Mouse (Mus musculus): Measurements from ENCODE around the gene Npas3. TPM values are rescaled to one million over a fixed set of nuclear protein-coding genes. Genes with fewer than 3 reads are reported as not detected.
A peak's percentile ranks its signal among the peaks of the same experiment; 100 is the strongest.

Gene Npas3
- polyA plus RNA-seq, 1 experiment: 0.18 TPM

DNA sequence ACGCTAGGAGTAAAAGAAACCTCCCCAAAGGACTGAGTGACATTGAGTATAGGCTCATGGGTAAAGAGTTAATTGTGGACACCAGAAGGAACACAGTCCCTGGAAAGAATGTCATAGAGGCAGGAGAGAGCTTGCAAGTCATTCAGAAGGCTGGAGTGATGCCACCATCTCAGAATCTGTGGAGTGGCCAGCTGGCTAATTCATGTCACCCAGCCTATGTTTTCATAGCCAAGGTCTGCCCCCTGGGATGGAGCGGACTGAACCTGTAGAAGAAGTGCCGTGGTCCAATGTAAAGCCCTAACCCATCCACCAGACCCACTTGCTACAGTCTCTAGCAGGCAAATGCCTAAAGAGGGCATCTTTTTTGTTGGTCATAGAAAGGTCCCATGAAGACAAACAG lies 832.5 kb downstream of the Npas3 start:
- Histone ChIP-seq H3K79me2 (ENCODE audit: control insufficient read depth, insufficient read depth) (no peaks in the 10 kb centered on the region), H3K36me3 (ENCODE audit: control insufficient read depth, insufficient read depth) (no peaks in the 10 kb centered on the region), H3K4me2 (ENCODE audit: low read depth) (no peak overlapping the region), H3K27me3 (ENCODE audit: control insufficient read depth, insufficient read depth, insufficient read length) (no peaks in the 10 kb centered on the region), H3K4me3 (no peak overlapping the region), H3ac (ENCODE audit: control insufficient read depth, insufficient read length) (no peak overlapping the region)
- TF ChIP-seq TCF3 (IDR thresholded peaks at IDR 0.05; ENCODE audit: insufficient read length, low read depth) (no peak), MAX (IDR thresholded peaks at IDR 0.05; ENCODE audit: low read depth) (no peak), POLR2A (IDR thresholded peaks at IDR 0.05; ENCODE audit: insufficient read length, low read depth) (no peak), MYOG (IDR thresholded peaks at IDR 0.05; ENCODE audit: control insufficient read depth in 1 of 3, insufficient read depth in 1 of 3, insufficient read length in 2 of 3, low read depth in 2 of 3) (no peak), USF1 (IDR thresholded peaks at IDR 0.05; ENCODE audit: low read depth) (no peak), REST (IDR thresholded peaks at IDR 0.05; ENCODE audit: insufficient read depth, insufficient read length) (no peak), CEBPB (IDR thresholded peaks at IDR 0.05; ENCODE audit: insufficient read depth, poor library complexity, severe bottlenecking) (no peak), E2F4 (IDR thresholded peaks at IDR 0.05; ENCODE audit: insufficient read depth) (no peak), SRF (IDR thresholded peaks at IDR 0.05; ENCODE audit: control insufficient read depth, insufficient read length, low read depth) (no peak), MYOD1 (IDR thresholded peaks at IDR 0.05; ENCODE audit: control insufficient read depth in 1 of 3, insufficient read length in 2 of 3, low read depth in 2 of 3) (no peak), TCF12 (IDR thresholded peaks at IDR 0.05; ENCODE audit: insufficient read depth, poor library complexity, severe bottlenecking) (no peak), POLR2AphosphoS2 (IDR thresholded peaks at IDR 0.05; ENCODE audit: insufficient read length, low read depth) (no peak)

DNA sequence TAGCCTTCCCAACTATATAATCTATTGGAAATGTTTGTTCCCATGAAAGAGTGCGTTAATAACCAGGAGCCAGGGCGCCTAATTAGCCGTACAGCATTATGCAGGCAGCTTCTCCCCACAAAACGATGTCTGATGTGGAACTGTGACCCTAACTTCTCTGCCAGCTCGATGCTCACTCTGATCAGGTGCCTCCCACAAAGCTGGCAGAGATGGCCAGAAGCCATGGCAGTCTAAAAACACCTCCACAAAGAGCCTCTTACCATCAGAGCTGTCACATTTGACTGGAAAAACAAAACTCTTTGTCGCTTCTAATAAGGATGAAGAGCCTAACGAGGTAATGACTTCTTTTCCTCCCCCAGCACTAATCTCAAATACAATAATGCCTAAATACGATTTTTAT lies 845.3 kb downstream of the Npas3 start:
- Histone ChIP-seq H3K4me2 (ENCODE audit: low read depth) (no peak overlapping the region), H3K4me3 (no peak overlapping the region), H3K27me3 (ENCODE audit: control insufficient read depth, insufficient read depth, insufficient read length) (no peaks in the 10 kb centered on the region), H3K79me2 (ENCODE audit: control insufficient read depth, insufficient read depth) (no peaks in the 10 kb centered on the region), H3ac (ENCODE audit: control insufficient read depth, insufficient read length) (no peak overlapping the region), H3K36me3 (ENCODE audit: control insufficient read depth, insufficient read depth) (no peaks in the 10 kb centered on the region)
- no peak for TF ChIP-seq USF1 (IDR thresholded peaks at IDR 0.05; ENCODE audit: low read depth)
- no peak for TF ChIP-seq MAX (IDR thresholded peaks at IDR 0.05; ENCODE audit: low read depth)
- no peak for TF ChIP-seq TCF12 (IDR thresholded peaks at IDR 0.05; ENCODE audit: insufficient read depth, poor library complexity, severe bottlenecking)

DNA sequence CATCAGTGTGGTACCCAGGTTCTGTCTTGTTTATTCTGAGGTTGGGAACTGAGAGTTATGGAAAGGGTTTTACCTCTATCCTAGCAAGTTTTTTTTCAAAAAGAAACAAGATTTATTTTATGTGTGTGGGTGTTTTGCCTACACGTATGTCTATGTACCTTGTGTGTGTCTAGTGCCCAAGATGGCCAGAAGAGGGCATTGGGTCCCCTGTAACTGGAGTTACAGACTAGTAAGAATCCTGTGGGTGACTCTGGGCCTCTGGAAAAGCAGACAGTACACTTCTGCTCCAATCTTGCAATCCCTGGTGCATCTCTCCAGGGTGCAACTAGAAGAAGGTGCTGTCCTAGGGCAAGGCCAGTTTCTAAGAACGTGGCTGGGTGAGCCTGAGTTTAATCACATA lies 848.0 kb downstream of the Npas3 start:
- H3K4me3 ChIP-seq: no peak overlapping the region
- no peaks in the 10 kb centered on the region for H3K27me3 ChIP-seq (ENCODE audit: control insufficient read depth, insufficient read depth, insufficient read length)
- H3K79me2 ChIP-seq (ENCODE audit: control insufficient read depth, insufficient read depth): no peaks in the 10 kb centered on the region
- no peak overlapping the region for H3K4me2 ChIP-seq (ENCODE audit: low read depth)
- H3ac ChIP-seq (ENCODE audit: control insufficient read depth, insufficient read length): no peak overlapping the region
- no peak for TF ChIP-seq MYOD1 (IDR thresholded peaks at IDR 0.05; ENCODE audit: control insufficient read depth in 1 of 3, insufficient read length in 2 of 3, low read depth in 2 of 3)
- H3K36me3 ChIP-seq (ENCODE audit: control insufficient read depth, insufficient read depth): no peaks in the 10 kb centered on the region

DNA sequence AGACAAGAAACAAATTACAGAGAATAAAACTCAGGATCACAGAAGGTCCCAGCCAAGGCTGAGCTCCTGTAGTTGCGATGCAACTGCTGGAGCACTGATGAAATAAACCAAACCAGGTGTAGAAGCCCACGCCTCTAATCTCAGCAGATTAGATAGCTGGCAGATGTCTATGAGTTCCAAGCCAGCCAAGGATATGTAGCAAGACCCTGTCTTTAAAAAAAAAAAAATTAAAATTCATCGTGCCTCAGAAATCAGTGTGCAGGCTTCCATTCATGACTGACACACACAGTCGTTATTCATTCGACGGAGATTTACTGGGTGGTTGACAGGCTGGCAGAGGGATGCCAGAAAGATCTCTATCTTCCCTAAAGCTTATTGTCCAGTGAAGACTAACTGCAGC lies 849.7 kb downstream of the Npas3 start:
- Histone ChIP-seq H3K4me3 (no peak overlapping the region), H3K4me2 (ENCODE audit: low read depth) (no peak overlapping the region), H3ac (ENCODE audit: control insufficient read depth, insufficient read length) (no peak overlapping the region), H3K27me3 (ENCODE audit: control insufficient read depth, insufficient read depth, insufficient read length) (no peaks in the 10 kb centered on the region), H3K79me2 (ENCODE audit: control insufficient read depth, insufficient read depth) (no peaks in the 10 kb centered on the region), H3K36me3 (ENCODE audit: control insufficient read depth, insufficient read depth) (no peaks in the 10 kb centered on the region)
- TF ChIP-seq POLR2AphosphoS2 (IDR thresholded peaks at IDR 0.05; ENCODE audit: insufficient read length, low read depth) (no peak), MYOD1 (IDR thresholded peaks at IDR 0.05; ENCODE audit: control insufficient read depth in 1 of 3, insufficient read length in 2 of 3, low read depth in 2 of 3) (no peak), MYOG (IDR thresholded peaks at IDR 0.05; ENCODE audit: control insufficient read depth in 1 of 3, insufficient read depth in 1 of 3, insufficient read length in 2 of 3, low read depth in 2 of 3) (no peak), POLR2A (IDR thresholded peaks at IDR 0.05; ENCODE audit: insufficient read length, low read depth) (no peak), E2F4 (IDR thresholded peaks at IDR 0.05; ENCODE audit: insufficient read depth) (no peak), SRF (IDR thresholded peaks at IDR 0.05; ENCODE audit: control insufficient read depth, insufficient read length, low read depth) (no peak), CEBPB (IDR thresholded peaks at IDR 0.05; ENCODE audit: insufficient read depth, poor library complexity, severe bottlenecking) (no peak)

DNA sequence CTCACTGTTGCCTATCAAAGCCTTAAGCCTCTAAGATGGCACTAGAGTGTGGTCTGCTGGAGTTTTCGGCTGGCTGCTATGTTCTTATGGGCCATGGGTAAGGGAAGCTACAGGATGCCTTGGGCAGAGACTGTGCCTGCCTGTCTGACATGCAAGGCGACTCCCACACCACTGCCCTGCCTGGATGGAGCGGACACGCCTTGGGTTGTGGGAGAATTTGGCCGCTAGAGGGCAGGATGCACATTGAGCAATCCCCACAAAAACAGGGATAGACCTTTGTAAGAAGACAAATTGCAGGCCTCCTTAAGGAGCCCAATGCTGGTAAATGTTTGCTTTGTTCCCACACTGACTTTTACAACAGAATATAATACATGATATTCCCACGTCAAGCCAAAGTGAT lies 850.3 kb downstream of the Npas3 start:
- H3K4me3 ChIP-seq: no peak overlapping the region
- TF ChIP-seq CEBPB (IDR thresholded peaks at IDR 0.05; ENCODE audit: insufficient read depth, poor library complexity, severe bottlenecking): peak; percentile 79
- no peak for TF ChIP-seq MYOG (IDR thresholded peaks at IDR 0.05; ENCODE audit: control insufficient read depth in 1 of 3, insufficient read depth in 1 of 3, insufficient read length in 2 of 3, low read depth in 2 of 3)
- no peak for TF ChIP-seq USF1 (IDR thresholded peaks at IDR 0.05; ENCODE audit: low read depth)
- no peak for TF ChIP-seq TCF3 (IDR thresholded peaks at IDR 0.05; ENCODE audit: insufficient read length, low read depth)
- TF ChIP-seq E2F4 (IDR thresholded peaks at IDR 0.05; ENCODE audit: insufficient read depth): no peak
- no peak for TF ChIP-seq REST (IDR thresholded peaks at IDR 0.05; ENCODE audit: insufficient read depth, insufficient read length)
- TF ChIP-seq TCF12 (IDR thresholded peaks at IDR 0.05; ENCODE audit: insufficient read depth, poor library complexity, severe bottlenecking): no peak
- H3K36me3 ChIP-seq (ENCODE audit: control insufficient read depth, insufficient read depth): no peaks in the 10 kb centered on the region
- H3K27me3 ChIP-seq (ENCODE audit: control insufficient read depth, insufficient read depth, insufficient read length): no peaks in the 10 kb centered on the region
- H3K4me2 ChIP-seq (ENCODE audit: low read depth): no peak overlapping the region
- no peaks in the 10 kb centered on the region for H3K79me2 ChIP-seq (ENCODE audit: control insufficient read depth, insufficient read depth)
- H3ac ChIP-seq (ENCODE audit: control insufficient read depth, insufficient read length): no peak overlapping the region

DNA sequence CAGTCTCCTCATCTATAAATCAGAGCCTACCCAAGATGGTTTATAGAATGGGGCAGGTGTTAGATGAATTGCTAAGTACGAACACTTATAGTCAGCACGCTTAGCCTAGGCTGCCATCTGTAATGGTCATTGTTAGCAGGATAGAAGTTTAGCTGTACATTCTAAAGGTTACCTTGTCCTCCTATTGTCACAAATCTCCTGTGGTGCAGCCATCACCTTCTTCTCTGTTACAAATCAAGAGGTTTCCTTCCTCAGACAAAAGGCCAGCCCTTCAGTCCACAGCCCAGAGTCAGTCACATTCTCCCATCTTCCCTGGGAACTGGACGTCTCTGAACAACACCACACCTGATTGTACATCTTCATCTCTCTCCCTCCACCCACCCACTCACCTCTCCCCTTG lies 851.0 kb downstream of the Npas3 start:
- no peak overlapping the region for H3K4me3 ChIP-seq
- TF ChIP-seq MYOG (IDR thresholded peaks at IDR 0.05; ENCODE audit: control insufficient read depth in 1 of 3, insufficient read depth in 1 of 3, insufficient read length in 2 of 3, low read depth in 2 of 3): no peak
- no peak for TF ChIP-seq SRF (IDR thresholded peaks at IDR 0.05; ENCODE audit: control insufficient read depth, insufficient read length, low read depth)
- TF ChIP-seq TCF12 (IDR thresholded peaks at IDR 0.05; ENCODE audit: insufficient read depth, poor library complexity, severe bottlenecking): no peak
- TF ChIP-seq USF1 (IDR thresholded peaks at IDR 0.05; ENCODE audit: low read depth): no peak
- no peak for TF ChIP-seq POLR2AphosphoS2 (IDR thresholded peaks at IDR 0.05; ENCODE audit: insufficient read length, low read depth)
- H3ac ChIP-seq (ENCODE audit: control insufficient read depth, insufficient read length): no peak overlapping the region
- no peaks in the 10 kb centered on the region for H3K36me3 ChIP-seq (ENCODE audit: control insufficient read depth, insufficient read depth)
- no peak overlapping the region for H3K4me2 ChIP-seq (ENCODE audit: low read depth)
- no peaks in the 10 kb centered on the region for H3K79me2 ChIP-seq (ENCODE audit: control insufficient read depth, insufficient read depth)
- no peaks in the 10 kb centered on the region for H3K27me3 ChIP-seq (ENCODE audit: control insufficient read depth, insufficient read depth, insufficient read length)
